Mouse (Mus musculus): Measurements from ENCODE around the gene Aimp1.

Gene Aimp1

GRCm38 (mm10) chr3:132684231-132684928, at the start of gene Aimp1:
TSS of gene Aimp1 (minus strand) at chr3:132684370.
- no peaks in the 10 kb centered on the region for H3K27me3 ChIP-seq (ENCODE audit: control insufficient read depth, insufficient read depth, low read length, poor library complexity, severe bottlenecking)
- H3K36me3 ChIP-seq (ENCODE audit: control insufficient read depth, insufficient read depth, low read length, poor library complexity, severe bottlenecking): no peaks in the 10 kb centered on the region; the same call in 1 of the 2 replicates
- peak; percentile 8 for DNase-seq (ENCODE audit: low read depth, low spot score)

DNA sequence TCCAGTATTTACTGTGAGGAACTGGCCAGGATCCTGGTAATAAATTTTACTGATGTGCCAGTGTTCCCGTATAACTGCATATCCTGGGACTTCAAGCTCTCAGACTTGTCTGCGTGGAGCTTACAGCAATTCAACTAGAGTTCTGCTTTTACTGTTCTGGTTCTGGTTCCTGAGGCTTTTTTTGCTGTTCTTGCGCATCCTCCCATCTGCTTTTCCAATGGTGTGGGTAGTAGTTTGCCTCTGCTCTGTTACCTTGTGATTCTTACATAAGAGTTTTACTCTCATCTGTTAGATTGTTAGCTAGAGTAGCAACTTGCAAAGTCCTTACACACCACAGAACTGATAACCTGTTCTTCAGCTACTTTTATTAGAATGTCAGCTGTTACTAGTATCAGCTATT, 40.2 kb upstream of the Aimp1 start:
- DNase-seq (ENCODE audit: low read depth, low spot score): no peak
- peaks cover 20% of the 10 kb centered on the region; the same call in 1 of the 2 replicates for H3K36me3 ChIP-seq (ENCODE audit: control insufficient read depth, insufficient read depth, low read length, poor library complexity, severe bottlenecking)
- H3K27me3 ChIP-seq (ENCODE audit: control insufficient read depth, insufficient read depth, low read length, poor library complexity, severe bottlenecking): no peaks in the 10 kb centered on the region

- H3K36me3 ChIP-seq (ENCODE audit: control insufficient read depth, insufficient read depth, low read length, poor library complexity, severe bottlenecking): peaks cover 7% of the 10 kb centered on the region; the same call in 1 of the 2 replicates
- no peaks in the 10 kb centered on the region for H3K27me3 ChIP-seq (ENCODE audit: control insufficient read depth, insufficient read depth, low read length, poor library complexity, severe bottlenecking)
- DNase-seq (ENCODE audit: low read depth, low spot score): no peak
Observed at GRCm38 (mm10) chr3:132717316-132717715, 33.1 kb upstream of the Aimp1 start.

- Histone ChIP-seq H3K27me3 (ENCODE audit: control insufficient read depth, insufficient read depth, low read length, poor library complexity, severe bottlenecking) (no peaks in the 10 kb centered on the region), H3K36me3 (ENCODE audit: control insufficient read depth, insufficient read depth, low read length, poor library complexity, severe bottlenecking) (peaks cover 2% of the 10 kb centered on the region; the same call in 1 of the 2 replicates)
- no peak for DNase-seq (ENCODE audit: low read depth, low spot score)
Observed at GRCm38 (mm10) chr3:132713913-132714312, 29.7 kb upstream of the Aimp1 start.

GRCm38 (mm10) chr3:132706977-132707376, 22.8 kb upstream of the Aimp1 start:
- Histone ChIP-seq H3K27me3 (ENCODE audit: control insufficient read depth, insufficient read depth, low read length, poor library complexity, severe bottlenecking) (no peaks in the 10 kb centered on the region), H3K36me3 (ENCODE audit: control insufficient read depth, insufficient read depth, low read length, poor library complexity, severe bottlenecking) (0 out of 2 replicates have a peak, but pooled peaks cover 2% of the 10 kb centered on the region)
- no peak for DNase-seq (ENCODE audit: low read depth, low spot score)

- DNase-seq (ENCODE audit: low read depth, low spot score): no peak
- H3K36me3 ChIP-seq (ENCODE audit: control insufficient read depth, insufficient read depth, low read length, poor library complexity, severe bottlenecking): 0 out of 2 replicates have a peak, but pooled peaks cover 2% of the 10 kb centered on the region
Observed at GRCm38 (mm10) chr3:132704216-132704615, 20.0 kb upstream of the Aimp1 start.

DNA sequence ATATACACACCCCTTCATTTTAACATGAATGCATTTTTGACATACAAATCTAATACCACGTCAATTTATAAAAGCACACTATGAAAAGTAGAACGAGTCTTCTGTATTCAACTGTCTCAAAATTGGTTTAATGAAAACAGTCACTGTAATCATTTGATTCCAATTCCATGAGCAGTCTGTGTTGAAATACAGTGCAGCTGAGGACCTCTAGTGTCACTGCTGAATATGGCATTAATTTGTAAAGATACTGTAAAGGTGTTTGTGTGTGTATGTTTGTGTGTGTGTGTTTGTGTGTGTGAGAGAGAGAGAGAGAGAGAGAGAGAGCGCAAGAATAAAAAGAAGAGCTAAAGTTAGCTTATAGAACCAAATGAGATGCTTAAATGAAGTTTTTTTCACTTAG, 17.2 kb upstream of the Aimp1 start:
- 0 out of 2 replicates have a peak, but pooled peaks cover under 1% of the 10 kb centered on the region for H3K36me3 ChIP-seq (ENCODE audit: control insufficient read depth, insufficient read depth, low read length, poor library complexity, severe bottlenecking)
- H3K27me3 ChIP-seq (ENCODE audit: control insufficient read depth, insufficient read depth, low read length, poor library complexity, severe bottlenecking): no peaks in the 10 kb centered on the region
- peak; percentile 30 for DNase-seq (ENCODE audit: low read depth, low spot score)

More at GRCm38 (mm10) chr3:132704216-132704615, 20.0 kb upstream of the Aimp1 start:
- no peaks in the 10 kb centered on the region for H3K27me3 ChIP-seq (ENCODE audit: control insufficient read depth, insufficient read depth, low read length, poor library complexity, severe bottlenecking)

DNA sequence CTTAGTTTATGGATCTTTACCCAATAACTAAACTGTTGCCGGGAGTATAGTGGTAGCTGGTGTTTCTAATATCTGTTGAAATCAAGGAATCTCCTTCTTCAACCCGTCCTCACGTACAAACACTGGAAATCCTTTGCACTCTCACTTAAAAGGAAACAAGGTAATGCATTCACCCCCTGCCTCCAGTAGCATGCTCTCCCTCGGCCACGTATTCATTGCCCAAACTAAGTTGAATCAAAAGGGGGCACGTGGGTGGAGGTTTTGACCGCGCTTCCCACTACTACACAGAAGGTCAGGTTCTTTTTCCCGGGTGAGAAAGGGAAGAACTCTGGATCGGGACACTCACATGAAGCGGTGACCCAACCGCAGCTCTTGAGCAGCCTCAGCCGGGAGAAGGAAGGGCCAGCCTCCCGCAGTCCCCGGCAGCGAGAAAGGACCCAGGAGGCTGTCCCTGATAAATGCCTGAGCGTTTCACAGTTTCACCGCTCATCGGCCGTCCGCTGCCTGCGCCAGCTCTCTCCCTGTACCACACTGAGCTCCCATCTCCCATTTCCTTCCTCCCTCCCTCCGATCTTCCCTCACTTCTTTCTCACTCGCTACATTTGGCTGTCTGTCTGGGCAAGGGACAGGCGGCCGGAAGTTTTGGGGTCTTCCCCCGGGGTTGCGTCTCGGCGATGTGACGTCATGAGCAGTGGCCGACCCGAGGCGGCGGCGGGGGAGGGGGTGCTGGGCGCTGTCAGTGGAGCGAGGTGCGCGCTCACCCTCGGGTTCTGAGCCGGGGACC, 531 bp downstream of the Aimp1 start, which contains the start of gene Tbck:
Gene Tbck, plus strand, starts transcription at position 698 of the 784 bp plus-strand sequence.
- H3K27me3 ChIP-seq (ENCODE audit: control insufficient read depth, insufficient read depth, low read length, poor library complexity, severe bottlenecking): no peaks in the 10 kb centered on the region
- peaks cover 2% of the 10 kb centered on the region; the same call in 1 of the 2 replicates for H3K36me3 ChIP-seq (ENCODE audit: control insufficient read depth, insufficient read depth, low read length, poor library complexity, severe bottlenecking)
- peak; percentile 94 for DNase-seq (ENCODE audit: low read depth, low spot score)

DNA sequence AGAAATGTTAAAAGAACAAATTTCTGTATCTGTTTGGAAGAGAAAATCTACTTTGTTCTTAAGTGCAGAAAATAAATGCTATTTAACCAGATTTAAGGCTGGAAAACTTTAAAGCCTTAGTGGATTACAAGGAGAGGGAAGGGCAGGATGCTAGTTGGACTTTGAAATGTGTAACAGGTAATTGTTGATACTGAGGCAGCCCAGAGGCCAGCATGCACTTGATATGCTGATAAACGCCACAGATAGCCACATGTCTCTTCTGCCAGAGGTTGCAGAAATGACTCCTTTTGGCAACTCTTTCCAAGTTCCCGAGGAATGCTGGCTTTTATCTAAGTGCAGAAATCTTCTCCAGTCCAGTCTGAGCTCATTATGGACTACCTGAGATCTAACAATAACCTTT, 6.7 kb downstream of the Aimp1 start:
- no peaks in the 10 kb centered on the region for H3K27me3 ChIP-seq (ENCODE audit: control insufficient read depth, insufficient read depth, low read length, poor library complexity, severe bottlenecking)
- H3K36me3 ChIP-seq (ENCODE audit: control insufficient read depth, insufficient read depth, low read length, poor library complexity, severe bottlenecking): peaks cover 6% of the 10 kb centered on the region; the same call in 1 of the 2 replicates
- no peak for DNase-seq (ENCODE audit: low read depth, low spot score)

- no peak for DNase-seq (ENCODE audit: low read depth, low spot score)
- H3K36me3 ChIP-seq (ENCODE audit: control insufficient read depth, insufficient read depth, low read length, poor library complexity, severe bottlenecking): peaks cover 10% of the 10 kb centered on the region; the same call in 1 of the 2 replicates
- H3K27me3 ChIP-seq (ENCODE audit: control insufficient read depth, insufficient read depth, low read length, poor library complexity, severe bottlenecking): no peaks in the 10 kb centered on the region
Observed at GRCm38 (mm10) chr3:132655955-132656354, 28.2 kb downstream of the Aimp1 start.

- no peak for DNase-seq (ENCODE audit: low read depth, low spot score)
- no peaks in the 10 kb centered on the region for H3K27me3 ChIP-seq (ENCODE audit: control insufficient read depth, insufficient read depth, low read length, poor library complexity, severe bottlenecking)
- H3K36me3 ChIP-seq (ENCODE audit: control insufficient read depth, insufficient read depth, low read length, poor library complexity, severe bottlenecking): peaks cover 2% of the 10 kb centered on the region; the same call in 1 of the 2 replicates
Observed at GRCm38 (mm10) chr3:132653959-132654358, 30.2 kb downstream of the Aimp1 start.

DNA sequence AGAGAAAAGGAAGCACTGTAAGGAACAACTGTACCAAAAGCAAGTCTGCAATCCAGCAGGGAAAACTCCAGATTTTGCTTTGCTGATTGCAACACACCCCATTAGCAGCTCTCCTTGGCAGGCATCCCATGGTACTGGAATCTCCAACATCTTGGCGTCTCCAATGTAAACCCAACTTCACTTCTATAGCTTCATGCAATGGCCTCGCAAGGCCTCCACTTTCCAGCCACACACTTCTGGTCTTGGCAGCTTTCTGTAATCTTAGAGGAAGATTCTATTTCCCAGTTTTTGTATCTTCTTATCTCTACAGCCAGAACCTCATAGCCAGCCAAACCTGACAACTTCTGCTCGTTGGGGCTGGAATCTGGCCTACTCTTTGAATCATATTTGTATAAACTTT, 32.4 kb downstream of the Aimp1 start:
- no peak for DNase-seq (ENCODE audit: low read depth, low spot score)
- Histone ChIP-seq H3K36me3 (ENCODE audit: control insufficient read depth, insufficient read depth, low read length, poor library complexity, severe bottlenecking) (no peaks in the 10 kb centered on the region), H3K27me3 (ENCODE audit: control insufficient read depth, insufficient read depth, low read length, poor library complexity, severe bottlenecking) (no peaks in the 10 kb centered on the region)

DNA sequence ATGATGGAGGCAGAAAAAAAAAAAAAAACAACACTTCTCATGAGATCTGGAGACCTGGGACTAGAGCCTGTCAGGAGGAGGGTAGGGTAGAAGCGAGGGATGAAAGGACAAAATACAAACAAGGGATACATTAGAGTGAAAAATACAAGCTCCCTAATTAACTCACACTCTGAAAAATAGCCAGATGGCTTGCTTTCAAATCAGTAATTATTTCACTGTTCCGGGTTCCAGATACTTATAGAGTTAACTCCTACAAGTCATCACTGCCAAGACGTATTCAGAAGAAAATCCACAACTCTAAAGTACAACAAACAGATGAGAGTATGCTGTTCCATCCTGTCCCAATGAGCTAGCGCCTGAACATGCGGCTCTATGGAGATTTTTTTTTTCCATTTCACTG, 34.0 kb downstream of the Aimp1 start:
- no peaks in the 10 kb centered on the region for H3K36me3 ChIP-seq (ENCODE audit: control insufficient read depth, insufficient read depth, low read length, poor library complexity, severe bottlenecking)
- H3K27me3 ChIP-seq (ENCODE audit: control insufficient read depth, insufficient read depth, low read length, poor library complexity, severe bottlenecking): no peaks in the 10 kb centered on the region
- no peak for DNase-seq (ENCODE audit: low read depth, low spot score)

GRCm38 (mm10) chr3:132649368-132649767, 34.8 kb downstream of the Aimp1 start:
- Histone ChIP-seq H3K36me3 (ENCODE audit: control insufficient read depth, insufficient read depth, low read length, poor library complexity, severe bottlenecking) (no peaks in the 10 kb centered on the region), H3K27me3 (ENCODE audit: control insufficient read depth, insufficient read depth, low read length, poor library complexity, severe bottlenecking) (no peaks in the 10 kb centered on the region)
- no peak for DNase-seq (ENCODE audit: low read depth, low spot score)

GRCm38 (mm10) chr3:132646814-132647213, 37.4 kb downstream of the Aimp1 start:
- no peak for DNase-seq (ENCODE audit: low read depth, low spot score)
- Histone ChIP-seq H3K27me3 (ENCODE audit: control insufficient read depth, insufficient read depth, low read length, poor library complexity, severe bottlenecking) (no peaks in the 10 kb centered on the region), H3K36me3 (ENCODE audit: control insufficient read depth, insufficient read depth, low read length, poor library complexity, severe bottlenecking) (no peaks in the 10 kb centered on the region)
